Mouse (Mus musculus) 416B (cell line): ENCODE results near the gene Paics.
A peak's percentile ranks its signal among the peaks of the same experiment; 100 is the strongest.
"Not testable (repeated sequence)": the region's sequence is repeated elsewhere in the genome, so short reads cannot be mapped to it uniquely, and the experiment has no call there.

ENCODE experiments used
- DNase-seq: peaks from one replicate; pipeline ENCODE4 v3.0.0; 2011; ENCODE audit warnings: low read depth

Gene Paics

DNA sequence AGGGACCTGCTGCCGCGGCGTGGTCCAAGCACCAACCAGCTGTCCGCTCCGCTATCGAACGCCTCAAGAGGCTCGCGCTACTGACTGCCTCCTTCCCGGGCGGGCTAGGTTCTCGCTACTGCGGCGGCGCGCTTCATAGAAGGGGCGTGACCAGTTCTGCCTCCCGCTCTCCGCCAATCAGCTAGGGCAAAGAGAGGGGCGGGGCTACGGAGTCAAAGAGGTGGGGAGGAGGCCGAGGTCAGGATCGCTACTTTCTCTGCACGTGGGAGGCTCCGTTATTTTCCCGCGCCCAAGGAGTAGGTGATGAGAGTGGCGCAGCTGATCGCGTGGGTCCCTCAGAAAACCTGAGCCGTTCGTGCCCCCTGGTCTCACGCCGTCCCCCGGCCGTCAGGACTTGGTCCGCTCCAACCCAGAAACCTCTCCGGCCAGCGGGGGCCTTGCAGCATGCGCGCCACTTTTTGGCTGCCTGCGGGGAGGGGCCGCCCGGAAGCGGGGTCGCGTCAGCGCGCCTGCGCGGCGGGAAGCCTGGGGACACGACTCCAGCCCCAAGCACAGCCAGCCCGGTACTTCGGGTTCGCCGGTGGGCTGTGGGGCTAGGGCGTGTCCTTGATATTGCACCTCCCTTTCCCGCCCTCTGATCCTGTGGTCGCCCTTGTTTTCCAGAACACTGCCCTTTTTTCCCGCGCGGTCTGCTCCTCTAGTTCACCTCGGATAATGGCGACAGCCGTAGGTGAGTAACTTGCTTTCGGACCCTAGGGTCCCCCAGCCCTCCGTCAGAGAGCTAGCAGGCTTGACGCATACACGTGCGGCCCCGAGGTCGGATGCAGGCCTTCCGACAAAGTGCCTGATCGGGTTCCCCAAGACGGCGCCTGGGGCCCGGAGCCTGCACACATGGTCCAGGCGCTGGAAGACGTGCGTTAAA is at the start of gene Paics, which contains the start of gene Ppat:
Gene Paics (plus strand): TSS at position 202 of the 922 bp plus-strand sequence.
Gene Ppat (minus strand): TSS at position 473 of the 922 bp plus-strand sequence.
- DNase-seq = peak; percentile 99

- no peak for DNase-seq
These were observed 49.0 kb upstream of the Paics start for GRCm38 (mm10) chr5:76902131-76902530.

- no peak for DNase-seq
These were observed 46.2 kb upstream of the Paics start for GRCm38 (mm10) chr5:76904713-76905404.

DNA sequence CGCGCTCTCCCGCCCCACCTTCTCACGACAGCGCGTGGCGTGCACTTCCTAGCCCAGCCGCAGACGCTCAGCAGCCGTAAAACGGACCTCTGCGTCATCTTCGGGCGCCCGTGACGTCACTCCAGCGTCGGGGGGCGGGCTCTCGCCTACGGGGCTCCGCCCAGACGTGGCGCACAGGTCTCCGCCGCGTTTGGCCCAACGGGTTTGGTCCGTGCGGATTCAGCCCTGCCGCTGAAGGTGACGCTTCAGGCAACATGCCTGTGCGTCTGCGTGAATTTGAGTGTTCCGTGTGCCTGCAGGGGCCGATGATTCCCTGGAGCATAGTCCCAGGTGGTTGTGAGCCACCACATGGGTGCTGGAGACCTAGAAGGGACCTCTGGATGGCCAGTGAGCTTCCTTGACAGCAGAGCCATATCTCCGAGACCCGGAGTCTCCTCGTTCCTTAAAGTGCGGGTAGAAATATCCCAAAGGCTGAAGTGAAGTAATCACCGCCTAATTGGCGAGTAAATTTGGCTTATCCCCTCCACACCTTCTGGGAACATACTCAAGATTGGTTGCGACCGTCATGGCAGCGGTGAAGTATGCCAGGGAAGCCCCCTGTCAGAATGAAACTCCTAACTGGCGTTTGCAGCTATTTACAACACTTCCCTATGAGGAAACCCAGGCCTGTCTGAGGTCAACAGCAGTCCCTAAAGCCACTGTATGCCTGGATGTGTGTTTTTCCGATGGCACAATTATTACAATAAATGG is 45.5 kb upstream of the Paics start, which contains the start of gene Aasdh:
Gene Aasdh (minus strand): TSS at position 110 of the 750 bp plus-strand sequence.
- peak; percentile 97 for DNase-seq

GRCm38 (mm10) chr5:76906155-76906499 is 45.0 kb upstream of the Paics start:
- no peak for DNase-seq

DNA sequence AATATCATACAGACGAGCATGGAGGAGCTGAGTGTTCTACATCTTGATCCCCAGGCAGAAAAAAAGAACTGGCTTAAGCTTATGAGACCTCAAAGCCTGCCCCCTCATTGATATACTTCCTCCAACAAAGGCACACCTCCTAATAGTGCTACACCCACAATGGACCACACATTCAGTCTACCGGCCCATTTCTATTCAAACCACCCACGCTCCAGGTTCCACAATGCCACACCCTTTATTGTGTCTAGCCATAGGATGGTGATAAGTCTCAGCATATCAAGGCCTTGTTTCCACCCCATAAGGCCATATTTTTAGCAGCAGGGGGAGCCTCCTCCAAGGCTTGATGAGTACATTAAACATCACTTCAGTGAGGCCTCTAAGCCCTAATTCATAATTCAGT is 40.3 kb upstream of the Paics start:
- no peak for DNase-seq

DNA sequence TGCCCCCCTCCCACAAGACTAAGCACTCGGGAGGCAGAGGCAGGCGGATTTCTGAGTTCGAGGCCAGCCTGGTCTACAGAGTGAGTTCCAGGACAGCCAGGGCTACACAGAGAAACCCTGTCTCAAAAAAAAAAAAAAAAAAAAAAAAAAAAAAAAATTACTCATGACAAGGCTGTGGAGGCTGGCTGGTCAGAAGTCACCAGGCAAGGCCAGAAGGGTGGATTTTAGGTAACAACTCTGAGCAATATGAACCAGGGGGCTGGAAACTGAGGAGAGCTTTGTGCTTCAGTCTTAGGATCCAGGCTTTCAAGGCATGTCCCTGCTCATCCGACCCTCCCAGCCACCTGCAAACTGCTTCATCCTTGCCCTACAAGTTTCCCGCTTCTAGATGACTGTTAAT is 38.6 kb upstream of the Paics start:
- not testable (repeated sequence) for DNase-seq

DNA sequence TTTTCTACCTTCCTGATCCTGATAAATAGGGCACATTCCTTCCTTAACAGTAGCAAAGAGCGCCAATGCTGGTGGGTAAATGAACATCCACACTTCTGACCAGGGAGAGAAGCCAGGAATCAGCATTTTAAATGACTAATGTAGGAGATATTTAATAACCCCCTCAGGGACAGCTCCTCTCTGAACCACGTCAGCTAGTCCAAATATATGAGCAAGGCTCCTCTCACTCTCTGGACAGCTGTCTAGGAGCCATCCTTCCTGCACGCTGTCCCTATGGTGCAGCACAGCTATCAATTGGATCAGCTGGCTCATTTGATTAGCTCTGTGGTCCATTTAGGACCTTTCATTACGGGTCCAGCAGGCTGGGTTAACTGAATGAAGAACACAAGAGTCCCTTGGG is 28.3 kb upstream of the Paics start:
- no peak for DNase-seq

GRCm38 (mm10) chr5:76923428-76923827 is 27.7 kb upstream of the Paics start:
- no peak for DNase-seq

GRCm38 (mm10) chr5:76924296-76924695 is 26.8 kb upstream of the Paics start:
- no peak for DNase-seq

DNA sequence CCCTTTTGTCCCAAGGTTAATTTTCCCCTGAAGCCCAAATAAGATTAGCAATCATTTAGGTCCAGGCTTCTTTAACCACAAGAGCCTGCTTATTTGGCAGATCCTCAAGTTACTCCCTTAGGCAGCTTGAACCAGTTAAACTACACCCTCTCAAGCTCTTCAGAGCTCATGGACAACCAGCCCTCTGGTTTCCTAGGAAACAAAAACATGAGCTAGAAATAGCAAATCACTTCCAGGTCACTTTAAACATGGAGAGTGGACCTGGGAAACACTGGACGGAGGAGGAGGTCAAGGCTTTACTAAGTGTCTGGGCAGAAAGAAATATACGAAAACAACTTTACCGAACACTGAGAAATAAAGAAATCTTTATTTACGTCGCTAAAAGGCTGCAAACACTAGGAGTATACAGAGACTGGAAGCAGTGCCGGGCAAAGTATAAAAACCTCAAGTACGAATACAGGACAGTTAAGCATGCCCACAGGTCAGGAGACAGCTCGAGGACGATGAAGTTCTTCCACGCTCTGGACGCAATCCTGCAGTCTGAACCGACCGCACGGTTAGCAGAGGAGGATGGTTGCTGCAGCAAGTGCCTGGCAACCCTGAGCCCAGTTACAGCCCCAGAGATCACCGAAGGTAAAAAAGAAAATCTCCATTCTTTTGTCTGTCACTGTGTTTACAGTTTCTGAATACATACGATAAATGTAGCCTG is 22.8 kb upstream of the Paics start:
- DNase-seq = no peak

- peak; percentile 86 for DNase-seq
These were observed 21.8 kb upstream of the Paics start for GRCm38 (mm10) chr5:76929180-76929877.

DNA sequence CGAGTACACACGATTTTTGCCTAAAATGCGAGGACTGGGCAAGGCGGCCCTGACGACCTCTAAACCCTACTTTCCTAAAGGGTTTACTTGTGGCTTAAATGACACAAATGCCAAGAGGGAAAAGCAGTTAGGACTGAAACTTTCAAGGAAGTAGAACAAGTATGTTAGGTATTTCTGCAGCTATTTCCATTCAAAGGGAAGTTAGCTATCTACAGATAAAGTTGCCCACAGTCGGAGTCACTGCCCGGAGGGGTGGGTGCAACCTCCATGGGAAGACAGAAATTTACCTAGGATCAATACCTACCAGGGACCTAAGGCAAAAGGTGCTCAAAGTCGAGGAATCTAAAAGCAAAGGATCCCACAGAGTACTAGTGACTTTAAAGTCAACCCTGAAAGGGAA is 11.4 kb upstream of the Paics start:
- DNase-seq = no peak

DNA sequence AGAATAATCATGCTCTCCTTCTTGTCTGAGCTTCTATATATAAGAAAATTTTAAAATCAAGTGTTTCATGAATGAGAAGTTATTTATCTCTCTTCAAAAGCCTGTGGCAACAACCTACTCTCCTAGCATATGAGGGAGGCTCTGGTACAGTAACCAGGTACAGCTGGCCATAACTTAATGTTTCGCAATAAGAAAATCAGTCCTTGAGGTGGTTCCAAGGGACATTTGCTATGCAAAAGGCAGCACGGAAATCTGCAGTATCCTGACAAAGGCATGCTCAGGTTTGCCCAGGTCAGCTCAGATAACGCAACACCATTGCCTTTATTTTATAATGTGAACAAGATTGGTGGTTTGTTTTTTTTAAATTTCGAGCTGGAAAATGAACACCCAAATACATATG is 9.1 kb upstream of the Paics start:
- DNase-seq = no peak

DNA sequence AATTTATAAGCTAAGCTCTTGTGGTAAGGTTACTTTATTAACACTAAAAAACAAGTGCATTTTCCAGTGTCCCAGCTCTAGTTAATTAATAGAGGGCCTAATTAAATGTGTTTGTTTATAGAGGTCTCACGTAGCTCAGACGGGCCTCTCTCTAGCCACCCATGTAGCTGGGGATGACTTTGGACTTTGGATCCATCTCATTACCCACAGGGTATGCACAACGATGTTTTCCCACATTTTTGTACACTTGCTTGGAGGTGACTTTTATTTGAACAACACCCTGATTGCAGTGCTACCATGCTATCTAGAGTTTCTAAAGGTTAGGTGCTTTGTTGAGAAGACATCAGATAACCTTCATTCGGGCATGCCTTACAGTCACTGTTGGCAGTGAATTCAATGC is 8.6 kb upstream of the Paics start:
- DNase-seq = no peak

DNA sequence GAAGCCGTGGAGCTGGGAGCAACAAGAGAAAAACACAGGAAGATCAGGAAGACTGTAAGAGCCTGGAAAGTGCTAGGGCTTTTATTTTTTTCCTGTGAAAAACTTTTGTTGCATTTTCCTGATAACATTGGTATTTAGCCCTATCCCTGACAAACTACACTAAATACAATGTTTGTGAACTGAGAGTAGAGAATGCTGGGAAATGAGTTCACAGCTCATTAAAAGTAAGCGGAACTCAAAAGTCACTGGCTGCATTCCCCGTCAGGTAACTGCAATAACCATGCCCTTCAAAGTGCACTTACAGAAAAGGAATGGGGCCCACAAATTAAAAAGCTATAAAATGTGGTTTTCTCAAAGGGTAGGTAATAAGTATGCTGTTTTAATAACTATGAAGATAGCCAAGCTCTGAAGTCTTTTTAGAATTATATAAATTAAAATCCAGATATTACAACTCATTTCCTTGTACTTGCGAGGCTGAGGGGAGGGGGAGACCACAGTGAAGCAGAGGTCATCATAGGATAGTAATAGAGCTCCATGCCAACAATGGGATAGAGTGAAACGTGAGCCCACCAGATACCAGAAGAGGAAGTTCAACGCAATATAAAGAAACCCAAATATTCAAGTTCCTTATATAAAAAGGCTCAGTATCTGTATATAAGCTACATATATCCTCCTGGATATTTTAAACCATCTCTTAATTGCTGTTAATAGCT is 6.0 kb upstream of the Paics start:
- peak; percentile 41 for DNase-seq

- no peak for DNase-seq
These were observed 5.5 kb upstream of the Paics start for GRCm38 (mm10) chr5:76945678-76946033.

GRCm38 (mm10) chr5:76947142-76947541 is 4.0 kb upstream of the Paics start:
- no peak for DNase-seq

GRCm38 (mm10) chr5:76947758-76948157 is 3.3 kb upstream of the Paics start:
- no peak for DNase-seq

- peak; percentile 55 for DNase-seq
These were observed 583 bp upstream of the Paics start for GRCm38 (mm10) chr5:76950343-76951105.
